Mouse (Mus musculus) frontal cortex, postnatal 10 days (tissue): ENCODE measurements around the gene Gjb4.

Source experiments
- DNase-seq, 2 experiments: peaks; one replicate each; pipeline ENCODE4 v3.0.0; 2022; ENCODE audit warnings: low spot score in 2 of 2, mixed read lengths in 1 of 2

Gjb4 gene

DNA sequence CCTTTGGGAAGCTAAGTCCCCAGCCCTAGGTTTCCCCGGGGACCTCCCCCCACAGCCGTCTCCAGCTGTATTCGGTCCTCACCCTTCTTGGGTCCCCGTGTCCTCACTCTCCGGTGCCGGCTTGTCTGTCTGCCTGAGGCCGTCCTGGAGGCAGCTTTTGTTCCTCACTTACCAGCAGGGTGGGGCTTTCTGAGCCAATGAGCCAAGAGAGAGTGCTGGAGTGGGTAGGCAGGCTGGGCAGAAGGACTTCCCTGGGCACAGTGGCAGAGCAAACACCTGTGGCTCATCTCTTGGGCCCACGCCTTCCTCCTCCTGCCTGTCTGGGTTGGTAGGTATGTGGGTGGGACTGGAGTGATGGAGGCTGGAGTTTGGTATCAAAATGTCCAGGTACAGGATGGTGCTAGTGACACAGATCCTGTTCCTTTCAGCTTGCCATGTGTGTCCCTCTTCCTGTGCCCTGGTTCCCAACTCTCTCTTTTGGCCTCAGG, at the start of gene Gjb4:
Gjb4 (minus strand) TSS at position 131 of the 488 bp plus-strand sequence.
- DNase-seq, result no peak

DNA sequence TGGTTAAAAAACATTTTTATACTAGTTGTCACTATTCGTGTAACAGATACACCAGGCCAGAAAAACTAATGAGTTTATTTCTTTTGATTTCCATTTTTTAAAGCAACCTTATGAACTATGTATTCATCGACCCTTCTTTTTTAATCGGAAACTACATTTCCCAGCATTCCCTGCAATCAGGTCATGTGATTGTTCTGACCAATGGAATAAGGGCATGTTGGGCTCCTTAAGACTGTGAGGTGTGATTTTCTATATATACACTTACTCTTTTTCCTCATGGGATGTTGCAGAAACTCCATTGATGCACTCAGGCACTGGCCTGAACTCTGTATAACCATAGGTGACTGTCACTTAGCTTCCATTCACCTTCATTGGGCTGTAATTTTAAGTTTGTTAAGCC, 48.7 kb upstream of the Gjb4 start:
- no peak for DNase-seq

DNA sequence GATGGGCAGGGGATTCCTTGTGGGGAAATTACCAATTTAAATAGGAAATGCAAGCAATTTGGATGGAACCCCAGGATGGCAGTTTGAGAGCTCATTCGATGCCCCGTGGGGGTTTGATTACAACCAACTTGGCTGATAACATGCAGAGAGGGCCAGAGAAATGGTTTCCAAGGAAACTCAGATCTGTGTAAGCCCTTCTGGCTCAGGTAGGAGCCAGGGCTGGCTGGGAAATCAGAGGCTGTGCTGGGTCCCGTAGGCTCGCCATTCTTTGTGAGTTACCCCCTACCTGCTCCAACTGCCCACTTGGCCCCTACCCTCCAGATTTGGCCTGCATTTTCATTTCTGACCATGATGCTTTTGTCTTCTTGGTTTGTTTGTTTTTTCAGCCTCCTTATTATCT, 48.3 kb upstream of the Gjb4 start:
- no peak for DNase-seq

DNA sequence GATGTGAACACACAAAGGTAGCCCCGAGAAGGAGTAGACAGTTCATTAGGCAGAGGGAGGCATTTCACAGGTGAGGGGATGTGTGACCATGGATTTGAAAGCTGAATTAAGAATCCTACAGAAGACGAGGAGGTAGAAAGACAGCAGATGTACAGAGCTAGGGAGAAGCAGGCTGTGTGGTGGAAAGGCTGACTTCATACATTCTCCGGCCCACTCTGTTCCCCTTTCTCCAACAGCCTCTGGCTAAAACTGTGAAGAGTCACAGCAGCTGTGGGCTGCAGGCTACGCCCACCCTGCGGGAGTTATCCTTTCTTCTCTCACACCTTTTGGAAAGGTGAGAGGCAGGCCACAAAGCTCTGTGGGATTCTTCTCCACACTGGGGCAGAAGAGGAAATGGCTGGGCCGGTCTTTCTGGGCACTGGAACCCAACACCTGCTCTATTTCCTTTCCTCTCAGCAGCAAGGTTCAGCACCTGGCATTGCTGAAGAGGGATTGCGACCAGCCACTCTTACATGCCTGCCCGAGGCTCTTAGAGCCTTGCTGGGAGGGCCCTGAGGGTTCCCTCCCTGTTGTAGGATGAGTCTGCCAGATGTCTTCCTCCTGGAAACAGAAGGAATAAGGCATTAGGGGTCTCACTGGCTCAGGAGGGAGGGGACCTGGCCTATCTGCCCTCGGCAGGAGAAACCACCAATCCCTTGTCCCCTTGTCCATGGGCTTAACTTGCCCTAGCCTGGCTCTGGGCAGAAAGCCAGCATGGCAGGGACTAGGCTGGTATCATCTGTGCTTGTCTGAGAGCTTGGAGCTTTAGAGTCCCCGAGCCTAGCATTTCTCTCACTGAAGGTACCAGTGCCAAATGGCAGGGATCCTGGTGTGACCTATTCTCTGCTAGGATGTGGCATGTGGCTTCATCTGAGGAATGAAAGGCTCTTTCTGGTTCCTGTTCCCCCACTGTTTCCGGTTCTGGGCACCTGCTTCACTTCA, 46.6 kb upstream of the Gjb4 start:
- DNase-seq, result no peak

DNA sequence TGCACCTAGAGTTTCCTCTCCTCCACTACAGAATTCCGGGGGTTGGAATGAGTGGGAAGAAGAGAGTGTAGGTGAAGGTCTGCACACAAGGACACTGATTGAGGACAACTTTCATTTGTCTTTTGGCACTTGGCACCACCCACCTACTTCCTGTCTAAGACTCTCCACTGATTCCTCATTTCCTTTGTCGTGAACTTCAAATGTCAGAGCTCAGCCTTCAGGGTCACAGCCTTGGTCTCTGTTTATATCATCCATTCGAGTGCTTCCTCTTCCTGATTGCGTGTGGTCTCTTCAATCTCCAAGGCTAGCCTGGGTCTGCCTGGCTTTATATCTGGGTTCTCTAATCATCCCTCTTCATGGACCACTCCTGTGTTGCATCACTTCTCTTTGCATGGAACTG, 41.7 kb upstream of the Gjb4 start:
- DNase-seq, result no peak

DNA sequence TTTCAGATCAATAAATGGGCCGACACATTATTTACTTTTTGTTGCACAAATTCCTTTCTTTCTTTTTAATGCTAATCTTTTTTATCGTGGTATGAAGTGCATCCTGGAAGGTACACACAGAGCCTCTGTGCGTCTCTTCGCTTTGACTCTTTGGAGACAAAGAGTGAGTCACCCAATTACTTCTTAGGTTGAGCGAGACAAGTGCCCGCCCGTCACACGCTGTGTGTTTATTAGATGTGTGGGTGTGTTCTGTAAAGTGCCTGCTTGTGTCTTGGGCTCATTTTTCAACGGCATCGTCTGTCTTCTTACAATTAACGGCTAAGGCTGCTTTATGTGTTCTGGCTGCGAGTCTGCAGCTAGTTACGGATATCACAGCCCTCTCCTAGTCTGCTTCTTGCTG, 35.8 kb upstream of the Gjb4 start:
- no peak for DNase-seq

DNA sequence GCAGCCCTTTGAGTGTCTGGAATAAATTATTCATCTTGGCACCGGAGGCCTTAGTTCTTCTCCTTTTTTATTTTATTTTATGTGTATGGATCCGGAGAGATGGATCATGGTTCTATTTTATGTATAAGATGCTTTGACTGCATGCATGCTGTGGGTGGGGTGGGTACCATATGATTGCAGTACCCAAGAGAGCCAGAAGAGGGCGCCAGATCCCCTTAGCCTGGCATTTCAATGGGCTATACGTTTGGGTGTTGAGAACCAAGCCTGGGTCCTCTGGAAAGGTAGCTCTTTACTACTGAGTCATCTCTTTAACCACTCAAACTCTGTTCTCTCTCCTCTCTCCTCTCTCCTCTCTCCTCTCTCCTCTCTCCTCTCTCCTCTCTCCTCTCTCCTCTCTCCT, 23.5 kb upstream of the Gjb4 start:
- DNase-seq, result no peak

DNA sequence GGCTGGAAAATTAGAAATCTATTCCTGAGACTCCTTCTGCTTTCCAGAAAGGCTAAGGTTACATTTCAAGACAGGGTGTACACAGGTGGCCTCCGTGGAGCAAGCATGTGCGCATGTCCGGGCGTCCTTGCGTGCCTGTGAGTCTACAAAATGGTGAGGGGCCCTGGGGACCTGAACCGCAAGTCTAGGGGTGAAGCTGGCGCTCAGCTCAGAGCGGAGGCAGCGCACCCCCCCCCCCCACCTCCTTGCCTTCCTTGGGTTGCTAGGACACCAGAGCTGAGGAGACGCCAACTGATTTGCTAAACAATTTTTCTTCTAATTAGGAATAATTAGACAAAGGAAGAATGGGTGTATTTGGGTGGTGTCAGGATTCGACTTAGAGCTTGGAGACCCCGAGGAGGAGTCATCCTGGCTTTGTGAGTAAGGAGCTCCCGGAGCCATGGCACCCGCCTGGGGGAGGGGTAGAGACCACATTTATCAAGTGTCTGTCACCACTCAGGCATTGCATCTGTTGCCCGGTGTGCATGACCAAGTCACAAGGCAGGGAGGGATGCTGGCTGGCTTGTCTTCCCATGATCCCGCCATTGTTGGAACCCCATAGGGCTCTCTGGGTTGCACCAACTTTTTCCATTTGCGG, 21.8 kb upstream of the Gjb4 start:
- no peak for DNase-seq

DNA sequence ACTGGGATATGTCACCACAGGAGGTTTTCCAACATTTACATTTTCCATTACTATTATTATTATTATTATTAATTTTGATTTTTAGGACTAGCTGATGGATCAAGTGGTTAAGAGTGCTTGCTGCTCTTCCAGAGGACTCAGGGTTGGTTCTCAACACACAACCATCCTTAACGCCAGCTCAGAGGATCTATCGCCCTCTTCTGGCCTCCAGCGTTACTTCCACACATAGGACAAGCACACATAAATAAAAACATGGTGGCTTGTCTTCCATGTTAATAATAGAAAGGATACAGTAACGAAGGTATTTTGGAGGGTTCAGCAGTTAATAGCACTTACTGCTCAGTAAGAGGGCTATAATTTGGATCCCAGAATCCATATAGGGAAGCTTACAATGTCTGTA, 20.8 kb upstream of the Gjb4 start:
- no peak for DNase-seq

DNA sequence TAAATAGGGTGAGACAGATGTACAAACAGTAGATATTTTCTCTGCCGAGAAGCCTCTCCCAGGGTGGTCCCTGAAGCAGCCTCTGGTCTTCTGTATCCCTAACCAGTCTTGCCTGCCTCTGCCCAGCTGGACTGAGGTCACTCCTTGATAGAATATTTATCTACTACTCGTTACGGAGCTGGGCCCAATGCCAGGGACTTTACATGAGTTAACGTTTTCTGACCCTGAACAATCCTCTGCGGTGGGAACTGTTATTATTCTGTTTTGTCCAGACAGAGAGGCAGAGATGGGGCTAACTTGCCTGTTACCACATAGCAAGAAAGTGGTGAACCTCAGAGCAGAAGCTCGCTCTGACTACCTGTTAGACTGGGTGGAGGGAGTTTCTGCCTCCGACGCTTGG, 19.6 kb upstream of the Gjb4 start:
- DNase-seq, result no peak

DNA sequence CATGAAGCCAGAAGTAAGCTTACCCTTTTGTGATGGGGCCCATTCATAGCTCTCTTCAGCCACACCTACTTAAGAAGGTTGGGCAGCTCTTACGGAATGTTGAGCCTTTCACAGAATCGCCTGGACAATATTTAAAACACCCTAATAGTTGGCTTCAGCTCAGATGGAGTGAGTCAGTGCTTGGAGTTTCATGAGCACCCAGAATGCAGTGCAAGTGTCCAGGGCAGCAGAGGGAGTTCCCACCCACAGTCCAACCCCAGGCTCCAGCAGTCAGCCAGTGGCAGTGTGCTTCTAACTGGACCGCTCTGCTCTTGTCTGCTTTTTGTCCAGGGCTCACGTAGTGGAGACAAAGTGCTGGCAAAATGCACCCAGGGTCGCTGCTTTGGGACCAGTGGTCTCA, 17.7 kb upstream of the Gjb4 start:
- DNase-seq, result no peak

DNA sequence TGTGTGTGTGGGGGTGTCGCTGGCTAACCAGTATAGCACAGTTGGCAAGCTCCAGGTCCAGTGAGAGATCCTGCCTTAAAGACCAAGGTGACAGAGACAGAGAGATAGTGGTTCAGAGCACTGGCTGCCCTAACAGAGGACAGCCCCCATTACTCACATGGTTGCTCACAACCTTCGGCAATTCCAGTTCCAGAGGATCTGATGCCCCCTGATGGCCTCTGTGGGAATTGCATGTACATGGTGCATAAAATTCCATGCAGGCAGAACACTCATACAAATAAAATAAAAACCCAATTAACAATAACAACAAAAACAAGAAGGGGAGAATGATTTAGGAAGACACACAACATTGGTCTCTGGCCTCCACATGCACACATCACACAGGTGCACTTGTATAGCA, 16.6 kb upstream of the Gjb4 start:
- no peak for DNase-seq

DNA sequence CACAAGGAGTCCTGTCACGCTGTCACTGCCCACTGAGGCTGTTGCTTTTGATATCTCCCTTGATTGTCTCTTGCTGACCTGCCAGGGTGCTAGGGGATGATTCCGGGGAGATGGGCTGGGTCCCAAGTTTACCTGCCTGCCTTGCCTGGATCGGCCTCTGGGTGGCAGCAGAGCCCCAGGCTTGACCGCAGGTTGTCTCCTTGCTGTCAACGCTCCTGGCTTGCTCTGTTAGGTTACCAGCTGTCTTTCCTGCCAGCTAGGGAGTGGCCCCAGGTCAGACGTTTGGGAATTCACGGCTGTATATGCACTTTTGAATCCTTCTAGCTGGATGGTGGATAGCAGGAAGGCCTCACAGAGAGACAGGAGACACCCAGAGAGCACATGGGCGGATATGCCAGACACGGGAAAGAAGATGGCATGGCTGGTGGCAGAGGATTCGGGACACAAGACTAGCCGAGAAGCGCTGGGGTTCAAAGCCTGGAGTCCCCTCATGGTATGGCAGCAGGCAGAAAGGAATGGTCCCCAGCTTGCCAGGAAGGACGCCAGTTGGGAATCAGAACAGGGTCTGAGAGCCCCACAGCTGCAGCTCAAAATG, 14.6 kb upstream of the Gjb4 start:
- DNase-seq, result peak in 1 of 2 experiments; percentile 69

DNA sequence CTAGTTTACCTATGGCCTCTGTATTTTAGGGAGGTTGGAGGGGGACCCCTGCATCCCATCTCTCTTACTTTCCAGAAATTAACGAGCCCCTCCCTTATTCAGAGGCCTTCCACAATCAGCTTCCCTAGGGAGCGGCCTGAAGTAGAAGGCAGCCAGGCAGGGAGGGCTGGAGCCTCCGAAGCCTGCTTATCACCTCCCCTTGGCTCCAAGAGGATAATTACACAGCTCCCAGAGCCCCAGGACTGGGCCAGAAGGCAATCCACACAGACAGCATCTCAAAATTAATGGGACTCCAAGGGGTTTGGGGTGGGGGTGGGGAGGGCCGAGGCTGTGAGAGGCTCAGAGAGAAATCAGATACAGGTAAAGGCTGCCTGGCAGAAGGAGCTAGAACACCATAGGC, 12.0 kb upstream of the Gjb4 start:
- no peak for DNase-seq

DNA sequence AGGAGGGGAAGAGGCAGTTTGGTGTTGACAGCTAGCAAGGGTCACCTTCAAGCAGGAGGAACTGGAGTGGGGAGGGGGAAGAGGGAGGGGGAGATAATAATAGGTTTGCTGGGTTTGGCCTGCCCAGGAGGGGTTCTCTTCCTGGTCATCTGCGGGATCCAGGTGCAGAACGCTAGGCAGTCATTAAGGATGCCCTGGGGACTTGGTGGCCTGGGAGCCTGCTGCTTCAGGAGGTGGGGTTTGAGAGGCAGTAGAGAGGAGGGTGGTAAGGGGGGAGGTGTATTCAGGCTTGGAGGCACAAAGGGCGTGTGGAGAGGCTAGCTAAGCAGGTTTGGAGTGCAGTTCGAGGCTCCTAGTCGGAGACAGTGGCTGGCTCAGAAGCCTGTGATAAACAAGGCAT, 11.6 kb upstream of the Gjb4 start:
- DNase-seq, result no peak

DNA sequence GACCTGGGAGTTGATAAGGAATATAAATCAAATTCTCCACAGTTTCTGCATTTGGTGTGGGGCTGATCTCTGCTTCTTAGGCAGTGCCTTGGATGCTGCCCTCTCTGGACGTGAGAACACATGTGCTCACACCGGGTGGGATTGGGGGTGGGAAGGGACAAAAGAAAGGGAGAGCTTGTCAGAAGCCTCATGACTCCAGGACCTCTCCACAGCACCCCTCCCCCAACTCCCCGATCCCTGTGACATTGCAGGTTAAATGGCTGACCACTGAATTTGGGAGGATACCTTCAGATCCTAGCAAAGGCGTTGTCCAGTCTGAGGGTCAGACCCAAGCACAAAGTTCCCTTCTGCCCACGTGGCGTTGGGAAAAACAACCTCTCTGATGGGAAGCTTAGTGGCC, 10.6 kb upstream of the Gjb4 start:
- DNase-seq, result no peak

DNA sequence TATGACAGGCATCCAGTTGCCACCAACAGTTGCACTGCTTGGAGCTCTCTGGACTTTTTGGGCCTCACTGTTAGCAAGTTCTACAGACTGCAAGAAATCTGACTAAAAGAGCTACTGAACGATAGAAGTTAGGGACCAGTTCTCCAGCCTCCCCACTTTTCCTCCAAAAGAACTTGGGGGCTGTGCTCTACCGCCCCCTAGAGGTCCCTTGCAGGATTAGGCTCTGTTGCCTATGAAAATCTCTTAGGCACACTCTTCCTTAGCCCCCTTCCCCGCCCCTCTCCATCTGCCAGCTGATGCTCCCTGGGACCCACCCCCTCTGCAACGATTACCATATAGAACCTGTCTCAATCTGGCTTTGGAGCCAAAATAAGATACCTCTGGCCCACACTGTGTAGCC, 9.4 kb upstream of the Gjb4 start:
- no peak for DNase-seq

DNA sequence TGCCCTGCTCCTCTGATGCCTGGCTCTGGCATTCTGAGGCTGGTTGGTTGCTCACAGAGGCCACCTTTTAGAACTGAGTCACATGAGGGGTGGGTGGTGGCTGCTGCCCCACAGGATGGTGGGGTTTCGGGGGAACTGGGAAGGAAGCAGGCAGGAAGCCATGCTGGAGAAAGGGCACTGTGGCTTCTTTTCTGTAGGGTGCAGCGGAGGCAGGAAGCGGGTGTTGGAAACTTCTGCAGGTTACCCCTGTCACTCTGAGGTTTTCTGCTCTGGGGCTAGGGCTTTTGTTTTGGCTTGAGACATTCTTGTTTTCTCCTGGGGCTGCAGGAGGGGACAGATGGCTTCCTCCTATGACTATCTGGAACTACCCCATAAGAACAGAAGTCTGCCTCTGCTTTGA, 8.6 kb upstream of the Gjb4 start:
- DNase-seq, result no peak

DNA sequence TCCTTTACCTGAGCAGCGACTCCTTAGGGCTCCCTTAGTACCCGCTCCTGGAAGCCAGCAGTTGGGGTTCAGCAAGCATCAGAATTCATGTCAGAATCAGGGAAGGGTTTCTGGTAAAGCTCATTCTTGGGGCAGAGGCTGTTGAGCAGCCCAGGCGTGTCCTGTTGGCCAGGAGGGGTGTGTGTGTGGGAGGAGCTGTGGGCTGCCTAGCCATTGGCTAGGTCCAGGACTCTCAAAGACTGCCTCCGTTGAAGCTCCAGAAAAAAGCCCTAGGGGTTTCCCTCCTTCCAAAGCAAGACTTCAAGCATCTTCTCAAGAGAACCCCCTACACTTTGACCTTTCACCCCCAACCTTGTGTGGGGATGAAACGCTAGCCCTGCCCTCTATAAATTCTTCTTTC, 4.1 kb upstream of the Gjb4 start, which contains the start of gene Gjb5:
Gjb5 (minus strand) TSS at position 164 of the 400 bp plus-strand sequence.
- no peak for DNase-seq

DNA sequence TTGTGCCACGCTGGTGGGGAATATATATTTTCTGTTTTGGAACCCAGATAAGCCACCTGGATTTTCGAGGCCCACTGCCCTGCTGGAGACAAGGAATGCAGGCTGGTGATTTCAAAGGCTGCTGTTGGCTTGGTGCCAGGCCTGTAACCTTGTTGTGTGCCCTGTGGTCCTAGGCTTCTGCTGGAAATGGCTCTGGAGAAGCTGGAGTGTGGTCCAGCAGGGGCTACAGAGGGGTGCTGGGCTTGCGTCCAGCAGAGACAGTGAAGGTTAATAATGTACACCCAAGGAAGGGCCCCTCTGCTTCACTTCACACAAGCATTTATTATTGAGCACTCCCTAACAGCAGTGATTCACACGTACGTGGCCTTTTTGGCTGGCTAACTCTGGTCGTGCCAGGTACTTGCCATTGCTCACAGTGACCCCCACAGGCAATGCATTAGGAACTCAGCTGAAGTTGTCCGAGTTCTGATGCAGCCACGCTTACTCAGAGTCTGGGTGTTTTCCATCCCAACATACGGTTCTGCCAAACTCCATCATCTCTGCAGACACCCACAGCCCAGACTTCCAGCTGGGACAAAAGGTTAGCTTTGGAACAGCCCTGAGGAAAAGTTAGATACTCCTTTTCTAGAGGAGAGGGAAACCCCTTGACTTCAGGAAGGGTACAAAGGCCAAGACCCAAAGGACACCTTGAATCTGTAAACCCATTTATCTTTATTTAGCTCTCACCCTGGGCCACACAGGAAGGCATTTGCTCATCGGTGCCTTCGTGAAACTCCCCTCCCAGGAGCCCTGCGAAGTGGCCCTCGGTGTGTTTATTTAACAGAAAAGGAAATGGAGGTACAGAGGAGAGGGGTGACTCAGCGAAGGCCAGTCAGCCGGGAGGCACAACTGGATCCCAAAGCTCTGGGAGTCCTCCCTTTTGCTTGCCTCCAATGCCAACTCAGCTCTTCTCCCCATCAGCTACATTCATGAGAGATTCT, 915 bp upstream of the Gjb4 start:
- DNase-seq, result no peak

DNA sequence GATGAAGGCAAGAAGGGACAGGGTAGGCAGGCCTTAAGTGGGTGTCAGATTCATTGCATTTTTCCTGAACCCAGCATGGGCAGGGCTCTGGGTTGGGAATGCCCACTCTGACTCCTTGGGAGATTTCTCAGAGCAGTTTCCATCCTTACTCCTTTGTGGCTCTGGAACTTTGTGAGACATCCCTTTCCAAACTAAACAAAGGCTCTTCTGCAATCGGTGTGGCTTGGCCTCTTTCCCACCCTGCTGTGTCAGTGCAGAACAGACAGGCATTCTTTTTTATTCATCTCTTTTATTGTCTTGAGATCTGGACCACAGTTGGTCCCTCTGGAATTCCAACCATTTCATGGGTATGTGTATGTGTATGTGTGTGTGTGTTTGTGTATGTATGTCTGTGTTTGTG, 1.3 kb downstream of the Gjb4 start:
- DNase-seq, result no peak
